Mouse (Mus musculus): Measurements from ENCODE around the gene Arf3. TPM values are rescaled to one million over a fixed set of nuclear protein-coding genes. Genes with fewer than 3 reads are reported as not detected.

Arf3 gene
- 17.4 and 22.0 TPM in 2 replicates for polyA plus RNA-seq (2012; rRNA removed)

DNA sequence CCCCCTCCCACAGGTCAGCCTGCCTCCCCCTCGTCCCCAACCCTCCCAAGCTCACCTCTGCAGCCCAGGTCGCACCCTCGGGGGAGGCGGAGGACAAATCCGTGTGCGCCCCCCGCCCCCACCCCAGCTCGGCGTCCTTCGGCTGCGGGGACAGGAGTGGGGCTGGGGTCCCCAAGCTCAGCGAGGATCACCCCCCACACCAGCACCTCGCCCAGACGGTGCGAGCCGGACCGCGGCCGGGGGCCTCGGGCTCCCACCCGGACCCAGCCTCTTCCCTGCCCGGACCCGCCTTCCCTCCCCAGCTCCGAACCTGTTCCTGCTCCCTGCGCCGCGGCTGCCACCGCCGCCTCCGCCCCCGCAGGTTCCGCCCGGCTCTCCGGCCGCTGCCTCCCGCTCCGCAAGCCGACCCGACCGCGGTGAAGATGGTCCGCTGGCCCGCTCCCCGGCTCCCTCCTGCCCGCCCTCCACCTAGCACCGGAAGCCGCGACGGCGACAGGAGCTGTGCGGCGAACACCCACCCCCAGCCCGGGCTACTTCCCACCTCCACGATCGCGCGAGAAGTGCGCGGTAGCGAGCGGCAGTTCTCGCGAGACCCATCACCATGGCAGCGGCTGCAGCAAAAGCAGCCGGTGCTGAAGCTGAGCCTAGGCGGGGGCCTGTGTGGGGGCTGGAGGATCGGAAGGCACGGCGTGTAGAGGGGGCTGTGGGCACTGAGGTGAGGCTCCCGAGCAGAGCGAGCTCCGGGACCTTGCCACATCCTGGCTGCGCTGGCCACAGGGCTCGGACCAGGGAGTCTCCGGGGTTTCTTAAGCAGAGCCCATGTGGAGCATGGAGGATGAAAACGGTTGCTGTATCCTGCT lies at the start of gene Arf3:
Arf3 (minus strand) TSS at position 545 of the 860 bp plus-strand sequence.

DNA sequence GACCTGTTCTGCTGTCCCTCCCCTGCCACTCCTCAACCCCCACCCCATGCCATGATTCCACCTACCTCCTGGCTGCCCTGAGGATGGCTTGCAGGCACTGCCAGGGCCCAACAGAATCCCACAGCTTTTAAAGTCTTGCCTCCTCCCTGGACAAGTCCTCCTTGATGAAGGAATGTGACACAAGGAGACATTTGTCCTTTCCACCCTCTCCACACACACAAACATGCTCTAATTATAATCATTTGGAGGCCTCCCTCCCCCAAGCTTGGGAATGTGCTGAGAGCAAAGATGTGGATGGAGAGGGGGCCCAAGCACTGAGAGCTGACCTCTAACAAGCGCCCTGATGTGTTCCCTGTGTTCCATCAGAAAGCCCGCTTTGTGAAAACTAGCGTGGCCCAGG lies 46.4 kb upstream of the Arf3 start, which contains the start of gene Ddn:
Ddn (minus strand) TSS at position 101 of the 400 bp plus-strand sequence.

DNA sequence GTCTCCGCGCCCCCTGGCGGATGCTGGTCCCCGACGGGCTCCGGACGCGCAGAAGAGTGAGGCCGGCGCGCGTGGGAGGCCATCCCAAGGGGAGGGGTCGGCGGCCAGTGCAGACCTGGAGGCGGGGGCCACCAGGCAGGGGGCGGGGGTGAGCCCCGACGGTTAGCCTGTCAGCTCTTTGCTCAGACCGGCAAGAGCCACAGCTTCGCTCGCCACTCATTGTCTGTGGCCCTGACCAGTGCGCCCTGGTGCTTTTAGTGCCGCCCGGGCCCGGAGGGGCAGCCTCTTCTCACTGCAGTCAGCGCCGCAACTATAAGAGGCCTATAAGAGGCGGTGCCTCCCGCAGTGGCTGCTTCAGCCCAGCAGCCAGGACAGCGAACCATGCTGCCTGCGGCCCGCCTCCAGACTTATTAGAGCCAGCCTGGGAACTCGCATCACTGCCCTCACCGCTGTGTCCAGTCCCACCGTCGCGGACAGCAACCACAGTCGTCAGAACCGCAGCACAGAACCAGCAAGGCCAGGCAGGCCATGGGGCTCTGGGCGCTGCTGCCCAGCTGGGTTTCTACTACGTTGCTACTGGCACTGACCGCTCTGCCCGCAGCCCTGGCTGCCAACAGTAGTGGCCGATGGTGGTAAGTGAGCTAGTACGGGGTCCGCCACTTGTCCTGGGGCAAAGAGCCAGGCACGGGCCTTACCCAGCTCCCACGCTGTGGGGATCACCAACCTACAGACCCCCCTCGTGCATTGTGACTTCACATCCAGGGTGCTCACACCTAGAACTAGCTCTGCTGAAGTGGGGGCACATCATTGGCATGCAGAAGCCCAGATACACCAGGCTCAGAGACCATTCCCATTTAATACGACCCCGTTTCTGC lies 26.9 kb upstream of the Arf3 start, which contains the start of gene Wnt1:
Wnt1 (plus strand) TSS at position 197 of the 875 bp plus-strand sequence.

DNA sequence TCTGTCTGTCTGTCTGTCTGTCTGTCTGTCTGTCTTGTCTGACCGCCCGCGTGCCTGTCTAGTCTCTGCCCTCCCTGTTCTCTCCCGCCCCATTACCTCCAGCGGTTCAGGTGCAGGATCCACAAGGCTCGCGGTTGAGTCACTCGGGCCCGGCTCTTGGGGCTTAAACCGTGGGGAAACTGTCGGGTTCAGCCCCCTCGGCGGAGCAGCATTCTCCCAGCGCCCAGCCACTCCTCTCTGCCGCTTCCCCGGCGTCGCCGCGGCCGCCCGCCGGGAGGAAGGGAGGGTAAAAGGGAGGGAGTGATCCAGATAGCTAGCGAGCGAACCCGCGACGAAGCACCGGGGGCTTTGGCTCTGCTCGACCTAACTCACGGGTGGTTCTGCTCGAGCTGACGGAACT lies 14.7 kb upstream of the Arf3 start, which contains the start of gene Wnt10b:
Wnt10b (minus strand) TSS at position 389 of the 400 bp plus-strand sequence.

DNA sequence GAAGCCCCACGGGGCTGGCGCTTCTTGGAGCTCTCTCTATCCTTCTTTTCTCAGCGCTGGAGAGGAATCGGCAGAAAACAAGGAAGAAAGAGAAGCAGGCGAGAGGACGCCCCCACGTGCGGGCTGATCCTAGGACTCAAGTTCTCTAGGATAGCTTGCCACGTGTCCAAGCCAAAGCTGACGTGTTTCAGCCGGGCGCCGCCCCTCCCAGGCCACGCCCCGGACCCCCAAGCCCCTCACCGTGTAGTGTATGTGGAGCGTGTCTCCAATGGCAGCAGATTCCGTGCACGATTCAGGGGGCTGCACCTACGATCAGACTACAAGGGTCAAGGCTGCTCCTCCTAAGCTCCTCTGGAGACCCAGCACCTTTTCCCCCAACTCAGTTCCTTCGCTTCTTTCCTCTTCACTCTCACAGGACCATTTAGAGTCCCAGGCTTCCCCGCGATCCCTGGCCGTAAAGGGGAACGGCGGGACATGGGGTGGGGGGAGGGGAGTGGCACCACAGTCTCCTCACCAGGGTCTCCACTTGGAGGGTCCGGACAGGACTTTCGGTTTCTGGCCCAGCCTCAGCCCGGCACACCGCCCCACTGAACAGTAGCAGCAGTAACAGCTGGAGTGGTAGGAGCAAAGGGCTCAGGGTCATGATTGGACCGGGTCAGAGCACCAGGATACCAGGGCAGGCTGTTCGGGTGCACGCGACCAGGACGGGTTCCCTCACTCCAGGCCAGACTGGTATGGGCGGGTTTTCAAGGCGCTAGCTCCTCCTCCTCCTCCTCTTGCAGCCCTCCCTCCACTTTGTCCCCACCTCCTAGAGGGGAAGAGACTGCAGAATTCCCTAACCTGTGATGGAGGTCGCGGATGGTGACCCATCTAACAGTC lies 35.3 kb downstream of the Arf3 start, which contains the start of gene Fkbp11:
Fkbp11 (minus strand) TSS at position 756 of the 879 bp plus-strand sequence.

DNA sequence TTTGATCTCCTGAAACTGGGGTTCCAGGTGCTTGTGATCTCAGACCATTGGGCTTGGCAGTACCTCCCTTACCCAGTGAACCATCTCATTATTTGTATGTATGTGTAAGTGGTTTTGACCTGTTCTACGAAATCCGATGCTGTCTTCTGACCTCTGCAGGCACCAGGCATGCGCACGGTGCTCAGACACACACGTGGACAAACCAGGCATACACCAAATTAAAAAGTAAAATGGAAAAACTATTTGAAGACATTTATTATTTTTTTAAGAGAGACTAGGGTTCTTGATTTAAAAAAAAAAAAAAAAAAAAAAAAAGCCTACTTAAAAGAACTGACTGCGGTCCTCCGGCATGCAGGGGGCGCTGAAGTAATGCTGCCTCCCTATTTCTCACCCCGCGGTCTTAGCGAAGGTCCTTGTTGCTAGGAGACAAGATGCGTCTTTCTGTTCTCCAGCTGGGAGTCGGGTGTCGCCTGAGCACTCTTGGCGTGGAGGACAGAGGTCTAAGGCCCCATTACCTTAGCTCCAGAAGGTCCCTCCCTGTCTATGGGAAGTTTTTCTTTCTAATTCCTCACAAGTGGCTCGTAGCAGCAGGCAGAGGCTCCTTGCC lies 55.1 kb downstream of the Arf3 start, which contains the start of gene Ccdc65:
Ccdc65 (plus strand) TSS at position 442 of the 607 bp plus-strand sequence.

Other genes starting within 250 kb of the Arf3 start
- gene Kansl2, start 228.9 kb downstream of the Arf3 start, polyA plus RNA-seq (2012; rRNA removed): 19.0 and 19.6 TPM in 2 replicates
- 6.7 TPM in 2 replicates for gene Ccnt1, start 192.3 kb downstream of the Arf3 start, polyA plus RNA-seq (2012; rRNA removed)
- gene 4930415O20Rik, start 192.2 kb downstream of the Arf3 start, polyA plus RNA-seq (2012; rRNA removed): 0.06 TPM in 1 of 2 replicates, not detected in the other
- gene Adcy6, start 153.1 kb downstream of the Arf3 start, polyA plus RNA-seq (2012; rRNA removed): 14.0 and 17.8 TPM in 2 replicates
- gene Cacnb3, start 132.4 kb downstream of the Arf3 start, polyA plus RNA-seq (2012; rRNA removed): 1.2 TPM in 2 replicates
- gene Ddx23, start 100.3 kb downstream of the Arf3 start, polyA plus RNA-seq (2012; rRNA removed): 16.7 and 18.6 TPM in 2 replicates
- gene Rnd1, start 85.8 kb downstream of the Arf3 start, polyA plus RNA-seq (2012; rRNA removed): 1.9 and 2.1 TPM in 2 replicates
- 0.03 and 0.04 TPM in 2 replicates for gene Ccdc65, start 55.0 kb downstream of the Arf3 start, polyA plus RNA-seq (2012; rRNA removed)
- 136 and 198 TPM in 2 replicates for gene Fkbp11, start 35.0 kb downstream of the Arf3 start, polyA plus RNA-seq (2012; rRNA removed)
- 0.03 and 0.07 TPM in 2 replicates for gene Wnt10b, start 14.9 kb upstream of the Arf3 start, polyA plus RNA-seq (2012; rRNA removed)
- not detected in 2 replicates for gene Wnt1, start 26.6 kb upstream of the Arf3 start, polyA plus RNA-seq (2012; rRNA removed)
- 0.01 and 0.02 TPM in 2 replicates for gene Ddn, start 46.3 kb upstream of the Arf3 start, polyA plus RNA-seq (2012; rRNA removed)
- gene Prkag1, start 68.3 kb upstream of the Arf3 start, polyA plus RNA-seq (2012; rRNA removed): 47.3 and 53.3 TPM in 2 replicates
- 3.5 and 6.2 TPM in 2 replicates for gene Kmt2d, start 108.0 kb upstream of the Arf3 start, polyA plus RNA-seq (2012; rRNA removed)
- 1.5 and 1.6 TPM in 2 replicates for gene Rhebl1, start 131.3 kb upstream of the Arf3 start, polyA plus RNA-seq (2012; rRNA removed)
- 0.14 and 0.16 TPM in 2 replicates for gene Dhh, start 135.3 kb upstream of the Arf3 start, polyA plus RNA-seq (2012; rRNA removed)
- 15.8 and 17.4 TPM in 2 replicates for gene Lmbr1l, start 155.0 kb upstream of the Arf3 start, polyA plus RNA-seq (2012; rRNA removed)
- gene Tuba1b, start 171.4 kb upstream of the Arf3 start, polyA plus RNA-seq (2012; rRNA removed): 760 and 830 TPM in 2 replicates
- gene Gm49450, start 190.3 kb upstream of the Arf3 start, polyA plus RNA-seq (2012; rRNA removed): 0.19 TPM in 1 of 2 replicates, not detected in the other
- gene Tuba1a, start 190.5 kb upstream of the Arf3 start, polyA plus RNA-seq (2012; rRNA removed): 31.0 and 37.6 TPM in 2 replicates